Mouse (Mus musculus) neural tube, embryonic 14.5 days (tissue): ENCODE results near the gene Spata4. TPM values are rescaled to one million over a fixed set of nuclear protein-coding genes. Genes with fewer than 3 reads are reported as not detected.
"Not testable (repeated sequence)": the region's sequence is repeated elsewhere in the genome, so short reads cannot be mapped to it uniquely, and the experiment has no call there.

Source experiments
- ATAC-seq: fragments of 200-750 bp; cut with Nextera tagmentation; 2 replicates; pipeline ENCODE4 v1.8.0; 2017; ENCODE audit warnings: low read depth, mild to moderate bottlenecking, moderate TSS enrichment, moderate library complexity
- H3K27ac ChIP-seq: fragments of 300-500 bp; sonication (generic); 2 replicates; pipeline ENCODE4 v1.5.1; 2014; ENCODE audit warnings: low read depth, mild to moderate bottlenecking, control low read depth, low read length, moderate library complexity, mixed read lengths
- H3K27me3 ChIP-seq: fragments of 300-500 bp; sonication (generic); 2 replicates; pipeline ENCODE4 v1.6.1; 2014; ENCODE audit warnings: low read length; ENCODE audit not compliant: control insufficient read depth, insufficient read depth
- H3K36me3 ChIP-seq: fragments of 300-500 bp; sonication (generic); 2 replicates; pipeline ENCODE4 v1.6.1; 2014; ENCODE audit warnings: low read length, mixed read lengths; ENCODE audit not compliant: control insufficient read depth, insufficient read depth
- H3K4me1 ChIP-seq: fragments of 300-500 bp; sonication (generic); 2 replicates; pipeline ENCODE4 v1.6.1; 2014; ENCODE audit warnings: low read length; ENCODE audit not compliant: control insufficient read depth, insufficient read depth
- H3K4me2 ChIP-seq: fragments of 300-500 bp; sonication (generic); 2 replicates; pipeline ENCODE4 v1.6.1; 2014; ENCODE audit warnings: mild to moderate bottlenecking, low read depth, low read length, control low read depth
- H3K4me3 ChIP-seq: fragments of 300-500 bp; sonication (generic); 2 replicates; pipeline ENCODE4 v1.5.1; 2014; ENCODE audit warnings: low read depth, low read length, control low read depth, mixed read lengths
- H3K9ac ChIP-seq: fragments of 300-500 bp; sonication (generic); replicated peaks from 2 replicates; pipeline ENCODE4 v1.6.1; 2014; ENCODE audit warnings: low read depth, mild to moderate bottlenecking, control low read depth, low read length, mixed read lengths
- H3K9me3 ChIP-seq: fragments of 300-500 bp; sonication (generic); 2 replicates; pipeline ENCODE4 v1.6.1; 2016; ENCODE audit warnings: low read length; ENCODE audit not compliant: control insufficient read depth
- WGBS: fragments of 180-500 bp; shearing (Covaris S2); extraction: QIAGEN DNeasy Blood & Tissue Kit; methylation state at CpG from one replicate; pipeline ENCODE4 v1.1.7; 2014; 5-methylcytosine and 5-hydroxymethylcytosine counted together
- polyA plus RNA-seq: library from polyadenylated mRNA; unstranded; fragments of >200 nt; fragmentation: Nextera tagmentation; extraction: Ambion mirVana; gene quantifications from 2 replicates; pipeline ENCODE4 v1.2.1, GENCODE M21; 2014

The Spata4 gene
- polyA plus RNA-seq, 1 experiment from 2014 or later = 0.39 TPM

DNA sequence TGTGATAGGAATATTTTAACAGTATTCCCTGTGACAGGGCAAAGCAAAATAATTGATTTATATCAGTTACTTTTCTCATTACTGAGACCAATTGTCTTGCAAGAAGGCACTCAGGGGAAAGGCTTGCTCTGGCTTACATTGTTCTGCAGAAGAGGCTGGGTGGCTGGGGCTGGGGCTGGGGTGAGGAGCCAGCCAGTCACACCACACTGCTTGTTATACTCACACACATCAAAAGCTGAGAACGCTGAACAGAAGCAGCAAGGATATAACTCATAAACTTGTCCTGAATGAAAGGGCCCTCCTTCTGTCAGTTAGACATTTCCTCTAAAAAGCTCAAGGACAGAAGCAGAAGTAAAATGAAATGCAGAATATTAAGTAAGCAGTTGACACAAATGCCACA, 17.7 kb upstream of the Spata4 start:
- H3K4me2 ChIP-seq = no peak overlapping the region
- no peak overlapping the region for H3K4me3 ChIP-seq
- no peak overlapping the region for H3K9ac ChIP-seq
- no peak overlapping the region for H3K27ac ChIP-seq
- H3K27me3 ChIP-seq = no peaks in the 10 kb centered on the region
- WGBS = 43% methylated on average over 1 of the region's 1 CpGs
- no peaks in the 10 kb centered on the region for H3K36me3 ChIP-seq
- no peak for ATAC-seq
- H3K4me1 ChIP-seq = no peaks in the 10 kb centered on the region
- H3K9me3 ChIP-seq = no peaks in the 10 kb centered on the region

GRCm38 (mm10) chr8:54594634-54595033, 5.9 kb upstream of the Spata4 start:
- no peak overlapping the region for H3K27ac ChIP-seq
- H3K4me2 ChIP-seq = no peak overlapping the region
- ATAC-seq = peak; percentile 16; the same call in 1 of the 2 replicates
- H3K27me3 ChIP-seq = no peaks in the 10 kb centered on the region
- no peaks in the 10 kb centered on the region for H3K4me1 ChIP-seq
- H3K9me3 ChIP-seq = no peaks in the 10 kb centered on the region
- 83% methylated on average over 5 of the region's 5 CpGs for WGBS
- H3K4me3 ChIP-seq = no peak overlapping the region
- H3K9ac ChIP-seq = no peak overlapping the region
- H3K36me3 ChIP-seq = no peaks in the 10 kb centered on the region

DNA sequence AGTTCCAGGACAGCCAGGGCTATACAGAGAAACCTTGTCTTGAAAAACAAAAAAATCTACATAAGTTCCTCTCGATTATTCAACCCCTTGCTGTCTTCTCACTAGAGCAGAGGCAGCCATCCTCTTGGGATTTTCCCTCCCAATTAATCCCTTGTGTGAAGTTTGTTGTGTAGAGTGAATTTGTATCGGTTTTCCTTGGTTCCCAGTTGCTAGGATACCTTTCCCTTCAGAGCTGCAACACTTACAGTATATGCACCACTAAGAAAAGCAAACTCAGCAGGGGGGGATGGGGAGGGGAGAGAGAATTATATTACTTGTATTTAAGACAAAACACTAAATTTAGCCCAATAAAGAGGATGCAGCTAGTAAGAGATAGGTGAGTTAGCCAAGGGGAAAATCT, 4.5 kb upstream of the Spata4 start:
- no peak overlapping the region for H3K27ac ChIP-seq

DNA sequence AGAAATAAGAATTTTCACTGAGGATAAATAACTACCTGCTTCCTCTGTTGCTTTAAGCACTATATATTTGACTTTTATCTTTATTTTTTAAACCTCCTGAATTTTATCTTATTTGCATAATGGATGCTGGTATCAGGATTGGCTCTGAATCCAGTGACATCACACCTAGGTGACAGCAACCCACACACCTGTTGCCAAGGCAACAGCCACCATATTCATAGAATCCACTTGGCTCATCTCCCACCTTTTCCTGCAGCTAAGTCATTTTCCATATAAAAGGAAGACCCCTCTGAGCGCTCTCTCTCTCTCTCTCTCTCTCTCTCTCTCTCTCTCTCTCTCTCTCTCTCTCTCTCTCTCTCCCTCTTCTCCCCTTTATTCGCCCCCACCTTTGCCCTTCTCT, 3.6 kb upstream of the Spata4 start:
- H3K9me3 ChIP-seq = no peaks in the 10 kb centered on the region

More for the DNA sequence above, 4.5 kb upstream of the Spata4 start:
- Histone ChIP-seq H3K9ac (no peak overlapping the region), H3K4me1 (peaks cover 5% of the 10 kb centered on the region; the same call in 1 of the 2 replicates), H3K36me3 (no peaks in the 10 kb centered on the region), H3K9me3 (no peaks in the 10 kb centered on the region), H3K27me3 (no peaks in the 10 kb centered on the region), H3K4me3 (no peak overlapping the region), H3K4me2 (no peak overlapping the region)
- WGBS = 37% methylated on average over 2 of the region's 2 CpGs
- ATAC-seq = peak; percentile 39; the same call in 1 of the 2 replicates

GRCm38 (mm10) chr8:54597386-54597785, 3.2 kb upstream of the Spata4 start:
- Histone ChIP-seq H3K27ac (no peak overlapping the region), H3K4me2 (no peak overlapping the region), H3K4me1 (peaks cover 5% of the 10 kb centered on the region; the same call in 1 of the 2 replicates), H3K9me3 (no peaks in the 10 kb centered on the region), H3K36me3 (no peaks in the 10 kb centered on the region), H3K4me3 (no peak overlapping the region), H3K9ac (no peak overlapping the region), H3K27me3 (no peaks in the 10 kb centered on the region)
- no peak for ATAC-seq
- 89% methylated on average over 2 of the region's 2 CpGs for WGBS

More for the DNA sequence above, 3.6 kb upstream of the Spata4 start:
- ATAC-seq = no peak
- no peak overlapping the region for H3K4me3 ChIP-seq
- H3K27ac ChIP-seq = no peak overlapping the region
- no peaks in the 10 kb centered on the region for H3K27me3 ChIP-seq
- H3K9ac ChIP-seq = no peak overlapping the region
- no peaks in the 10 kb centered on the region for H3K36me3 ChIP-seq
- WGBS = 78% methylated on average over 2 of the region's 2 CpGs
- peaks cover 5% of the 10 kb centered on the region; the same call in 1 of the 2 replicates for H3K4me1 ChIP-seq
- H3K4me2 ChIP-seq = no peak overlapping the region

DNA sequence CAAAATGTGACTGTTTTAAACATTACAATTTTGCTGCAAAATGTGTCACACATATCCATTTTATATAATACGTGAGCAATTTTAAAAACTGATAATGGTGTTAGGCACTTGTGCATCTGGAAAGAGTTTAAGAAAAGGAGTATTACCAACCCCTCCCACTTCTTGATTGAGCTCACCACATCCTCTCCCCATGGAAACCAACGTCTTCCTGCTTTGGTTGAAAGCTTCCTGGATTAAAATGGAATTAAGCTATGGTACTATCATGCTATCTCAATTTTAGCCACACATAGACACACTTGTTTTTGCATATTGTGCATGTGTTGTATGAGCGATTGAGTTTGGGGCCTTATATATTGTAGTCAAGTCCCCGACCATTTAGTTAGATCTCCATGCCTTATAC, 2.9 kb downstream of the Spata4 start:
- H3K27me3 ChIP-seq = no peaks in the 10 kb centered on the region
- no peak for ATAC-seq
- no peaks in the 10 kb centered on the region for H3K9me3 ChIP-seq
- no peak overlapping the region for H3K27ac ChIP-seq
- no peak overlapping the region for H3K4me2 ChIP-seq
- H3K4me3 ChIP-seq = no peak overlapping the region
- peaks cover 5% of the 10 kb centered on the region; the same call in 1 of the 2 replicates for H3K4me1 ChIP-seq
- no peaks in the 10 kb centered on the region for H3K36me3 ChIP-seq
- no peak overlapping the region for H3K9ac ChIP-seq
- WGBS = 81% methylated on average over 4 of the region's 4 CpGs

GRCm38 (mm10) chr8:54609336-54609735, 8.8 kb downstream of the Spata4 start:
- no peak overlapping the region for H3K4me2 ChIP-seq
- no peaks in the 10 kb centered on the region for H3K27me3 ChIP-seq
- H3K4me1 ChIP-seq = no peaks in the 10 kb centered on the region
- H3K4me3 ChIP-seq = no peak overlapping the region
- H3K27ac ChIP-seq = no peak overlapping the region
- no peak overlapping the region for H3K9ac ChIP-seq
- no peak for ATAC-seq
- no peaks in the 10 kb centered on the region for H3K9me3 ChIP-seq
- 92% methylated on average over 2 of the region's 2 CpGs for WGBS
- no peaks in the 10 kb centered on the region for H3K36me3 ChIP-seq

DNA sequence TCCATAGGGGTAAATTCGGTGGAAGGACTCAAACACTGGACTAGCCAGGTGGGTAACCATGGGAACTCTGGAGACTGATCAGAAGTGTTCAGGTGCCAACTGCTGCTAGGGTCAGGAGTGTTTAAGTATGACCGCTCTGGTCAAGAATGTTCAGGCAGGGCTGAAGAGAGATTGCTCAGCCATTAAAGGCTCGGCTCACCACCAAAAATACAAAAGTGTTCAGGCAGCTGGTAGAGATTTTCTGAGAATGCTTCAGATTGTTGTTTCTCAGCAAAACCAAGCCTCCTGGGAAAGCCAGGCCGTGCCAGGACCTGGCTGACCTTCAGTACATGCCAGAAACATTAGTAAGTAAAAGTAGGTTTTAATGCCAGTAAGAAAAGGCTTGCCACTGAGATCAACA, 9.7 kb downstream of the Spata4 start:
- WGBS = 81% methylated on average over 4 of the region's 4 CpGs
- H3K9me3 ChIP-seq = no peaks in the 10 kb centered on the region
- no peaks in the 10 kb centered on the region for H3K36me3 ChIP-seq
- H3K9ac ChIP-seq = no peak overlapping the region
- no peak overlapping the region for H3K4me3 ChIP-seq
- H3K27me3 ChIP-seq = no peaks in the 10 kb centered on the region
- no peak for ATAC-seq
- H3K4me2 ChIP-seq = no peak overlapping the region
- no peak overlapping the region for H3K27ac ChIP-seq
- no peaks in the 10 kb centered on the region for H3K4me1 ChIP-seq

- not testable (repeated sequence) for H3K4me1 ChIP-seq, H3K9ac ChIP-seq, H3K27ac ChIP-seq, ATAC-seq, H3K9me3 ChIP-seq, H3K27me3 ChIP-seq, H3K36me3 ChIP-seq, H3K4me2 ChIP-seq, H3K4me3 ChIP-seq
- 89% methylated on average over 17 of the region's 17 CpGs for WGBS
Observed at GRCm38 (mm10) chr8:54616710-54617109, 16.1 kb downstream of the Spata4 start.
